Mouse (Mus musculus) macrophage (primary cell): ENCODE data around the gene Abcg8. TPM values are rescaled to one million over a fixed set of nuclear protein-coding genes. Genes with fewer than 3 reads are reported as not detected.

Source experiments
- H3K27ac ChIP-seq: fragments of 350-480 bp; formaldehyde crosslinking; 2 replicates; pipeline ENCODE4 v1.9.0; 2021
- H3K36me3 ChIP-seq: fragments of 350-480 bp; formaldehyde crosslinking; 2 replicates; pipeline ENCODE4 v1.9.0; 2021; ENCODE audit errors: inconsistent target
- H3K4me3 ChIP-seq: fragments of 350-480 bp; formaldehyde crosslinking; 2 replicates; pipeline ENCODE4 v1.9.0; 2021; ENCODE audit errors: inconsistent target
- H3K79me2 ChIP-seq: fragments of 350-480 bp; formaldehyde crosslinking; 2 replicates; pipeline ENCODE4 v1.9.0; 2021; ENCODE audit errors: inconsistent target
- WGBS: methylation state at CpG from one replicate; pipeline ENCODE4 v1.1.7; 2026; ENCODE audit warnings: inconsistent platforms; ENCODE audit not compliant: missing documents; 5-methylcytosine and 5-hydroxymethylcytosine counted together
- polyA plus RNA-seq: library from polyadenylated mRNA; stranded (reverse); fragments of 250-400 nt; gene quantifications from 3 replicates; pipeline ENCODE4 v1.2.4, GENCODE M21; 2018; ENCODE audit warnings: inconsistent platforms

The Abcg8 gene
- polyA plus RNA-seq, 1 experiment from 2014 or later = not detected

- WGBS = 2% methylated on average over 4 of the region's 4 CpGs
- H3K27ac ChIP-seq = no peak overlapping the region
These were observed 28.5 kb upstream of the Abcg8 start for GRCm38 (mm10) chr17:84647630-84648029.

GRCm38 (mm10) chr17:84650302-84651017 is 25.6 kb upstream of the Abcg8 start:
- no peaks in the 10 kb centered on the region for H3K36me3 ChIP-seq
- no peak overlapping the region for H3K4me3 ChIP-seq
- H3K79me2 ChIP-seq = no peaks in the 10 kb centered on the region
- no peak overlapping the region for H3K27ac ChIP-seq
- 97% methylated on average over 9 of the region's 9 CpGs for WGBS

More at GRCm38 (mm10) chr17:84647630-84648029, 28.5 kb upstream of the Abcg8 start:
- Histone ChIP-seq H3K79me2 (no peaks in the 10 kb centered on the region), H3K36me3 (no peaks in the 10 kb centered on the region), H3K4me3 (no peak overlapping the region)

GRCm38 (mm10) chr17:84653544-84653943 is 22.6 kb upstream of the Abcg8 start:
- Histone ChIP-seq H3K36me3 (no peaks in the 10 kb centered on the region), H3K27ac (no peak overlapping the region), H3K79me2 (no peaks in the 10 kb centered on the region), H3K4me3 (no peak overlapping the region)
- WGBS = 98% methylated on average over 9 of the region's 9 CpGs

GRCm38 (mm10) chr17:84656205-84656604 is 19.9 kb upstream of the Abcg8 start:
- Histone ChIP-seq H3K36me3 (no peaks in the 10 kb centered on the region), H3K79me2 (no peaks in the 10 kb centered on the region), H3K27ac (no peak overlapping the region), H3K4me3 (no peak overlapping the region)
- 79% methylated on average over 5 of the region's 5 CpGs for WGBS

- 96% methylated on average over 18 of the region's 19 CpGs for WGBS
- Histone ChIP-seq H3K4me3 (no peak overlapping the region), H3K36me3 (no peaks in the 10 kb centered on the region), H3K27ac (no peak overlapping the region), H3K79me2 (no peaks in the 10 kb centered on the region)
These were observed 19.3 kb upstream of the Abcg8 start for GRCm38 (mm10) chr17:84656653-84657421.

- no peak overlapping the region for H3K4me3 ChIP-seq
- 94% methylated on average over 3 of the region's 3 CpGs for WGBS
- H3K27ac ChIP-seq = no peak overlapping the region
- no peaks in the 10 kb centered on the region for H3K79me2 ChIP-seq
- no peaks in the 10 kb centered on the region for H3K36me3 ChIP-seq
These were observed 18.7 kb upstream of the Abcg8 start for GRCm38 (mm10) chr17:84657422-84657732.

- Histone ChIP-seq H3K36me3 (no peaks in the 10 kb centered on the region), H3K4me3 (no peak overlapping the region), H3K27ac (no peak overlapping the region), H3K79me2 (no peaks in the 10 kb centered on the region)
- 85% methylated on average over 7 of the region's 7 CpGs for WGBS
These were observed 18.3 kb upstream of the Abcg8 start for GRCm38 (mm10) chr17:84657782-84658181.

- no peaks in the 10 kb centered on the region for H3K36me3 ChIP-seq
- WGBS = 89% methylated on average over 5 of the region's 5 CpGs
- no peaks in the 10 kb centered on the region for H3K79me2 ChIP-seq
- no peak overlapping the region for H3K27ac ChIP-seq
- H3K4me3 ChIP-seq = no peak overlapping the region
These were observed 17.9 kb upstream of the Abcg8 start for GRCm38 (mm10) chr17:84658195-84658594.

- no peak overlapping the region for H3K27ac ChIP-seq
- H3K4me3 ChIP-seq = no peak overlapping the region
- no peaks in the 10 kb centered on the region for H3K36me3 ChIP-seq
- no peaks in the 10 kb centered on the region for H3K79me2 ChIP-seq
- 93% methylated on average over 8 of the region's 8 CpGs for WGBS
These were observed 17.2 kb upstream of the Abcg8 start for GRCm38 (mm10) chr17:84658951-84659350.

- no peaks in the 10 kb centered on the region for H3K36me3 ChIP-seq
- no peak overlapping the region for H3K4me3 ChIP-seq
- H3K79me2 ChIP-seq = no peaks in the 10 kb centered on the region
- H3K27ac ChIP-seq = no peak overlapping the region
- WGBS = 84% methylated on average over 10 of the region's 10 CpGs
These were observed 11.0 kb upstream of the Abcg8 start for GRCm38 (mm10) chr17:84665053-84665452.

GRCm38 (mm10) chr17:84665691-84666090 is 10.4 kb upstream of the Abcg8 start:
- H3K27ac ChIP-seq = no peak overlapping the region
- H3K36me3 ChIP-seq = no peaks in the 10 kb centered on the region
- WGBS = 29% methylated on average over 9 of the region's 9 CpGs
- H3K4me3 ChIP-seq = no peak overlapping the region
- H3K79me2 ChIP-seq = no peaks in the 10 kb centered on the region

GRCm38 (mm10) chr17:84667848-84668247 is 8.3 kb upstream of the Abcg8 start:
- 89% methylated on average over 3 of the region's 3 CpGs for WGBS
- Histone ChIP-seq H3K27ac (no peak overlapping the region), H3K36me3 (no peaks in the 10 kb centered on the region), H3K79me2 (no peaks in the 10 kb centered on the region), H3K4me3 (no peak overlapping the region)

GRCm38 (mm10) chr17:84672376-84673369 is 3.4 kb upstream of the Abcg8 start:
- WGBS = 85% methylated on average over 16 of the region's 16 CpGs
- Histone ChIP-seq H3K79me2 (no peaks in the 10 kb centered on the region), H3K4me3 (no peak overlapping the region), H3K36me3 (no peaks in the 10 kb centered on the region), H3K27ac (no peak overlapping the region)

- H3K4me3 ChIP-seq = no peak overlapping the region
- WGBS = 84% methylated on average over 7 of the region's 7 CpGs
- no peak overlapping the region for H3K27ac ChIP-seq
- H3K36me3 ChIP-seq = no peaks in the 10 kb centered on the region
- H3K79me2 ChIP-seq = no peaks in the 10 kb centered on the region
These were observed 2.1 kb upstream of the Abcg8 start for GRCm38 (mm10) chr17:84674048-84674447.
